Mouse (Mus musculus): ENCODE measurements around the gene Dip2b. TPM values are rescaled to one million over a fixed set of nuclear protein-coding genes. Genes with fewer than 3 reads are reported as not detected.

The Dip2b gene
- 7.7 TPM for polyA plus RNA-seq (2014; fragmentation: Illumina TruSeq; extraction: RNeasy Lipid Tissue Mini Kit (QIAGEN cat#74804); ENCODE audit: low read depth, low replicate concordance)

DNA sequence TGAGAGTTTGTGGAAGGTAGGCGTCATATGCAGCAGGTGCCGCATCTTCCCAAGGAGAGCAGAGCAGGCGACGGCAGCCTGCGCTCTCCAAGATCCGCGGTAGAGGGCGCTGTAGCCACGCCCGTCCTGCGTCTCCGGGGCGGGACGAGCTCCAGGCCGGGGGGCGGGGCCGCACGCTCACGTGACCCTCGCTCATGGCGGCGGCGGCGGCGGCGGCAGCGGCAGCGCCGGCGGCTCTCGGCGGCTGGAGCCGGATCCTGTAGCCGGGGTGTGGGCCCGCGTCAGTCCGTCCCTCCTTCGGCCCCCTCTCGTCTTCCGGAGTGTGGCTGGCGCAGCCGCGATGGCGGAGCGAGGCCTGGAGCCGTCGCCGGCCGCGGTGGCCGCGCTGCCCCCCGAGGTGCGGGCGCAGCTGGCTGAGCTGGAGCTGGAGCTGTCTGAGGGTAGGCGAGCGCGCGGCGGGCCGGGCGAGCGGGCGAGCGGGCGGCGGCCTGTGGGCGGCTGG, at the start of gene Dip2b:
Dip2b (plus strand) TSS at position 195 of the 502 bp plus-strand sequence.

DNA sequence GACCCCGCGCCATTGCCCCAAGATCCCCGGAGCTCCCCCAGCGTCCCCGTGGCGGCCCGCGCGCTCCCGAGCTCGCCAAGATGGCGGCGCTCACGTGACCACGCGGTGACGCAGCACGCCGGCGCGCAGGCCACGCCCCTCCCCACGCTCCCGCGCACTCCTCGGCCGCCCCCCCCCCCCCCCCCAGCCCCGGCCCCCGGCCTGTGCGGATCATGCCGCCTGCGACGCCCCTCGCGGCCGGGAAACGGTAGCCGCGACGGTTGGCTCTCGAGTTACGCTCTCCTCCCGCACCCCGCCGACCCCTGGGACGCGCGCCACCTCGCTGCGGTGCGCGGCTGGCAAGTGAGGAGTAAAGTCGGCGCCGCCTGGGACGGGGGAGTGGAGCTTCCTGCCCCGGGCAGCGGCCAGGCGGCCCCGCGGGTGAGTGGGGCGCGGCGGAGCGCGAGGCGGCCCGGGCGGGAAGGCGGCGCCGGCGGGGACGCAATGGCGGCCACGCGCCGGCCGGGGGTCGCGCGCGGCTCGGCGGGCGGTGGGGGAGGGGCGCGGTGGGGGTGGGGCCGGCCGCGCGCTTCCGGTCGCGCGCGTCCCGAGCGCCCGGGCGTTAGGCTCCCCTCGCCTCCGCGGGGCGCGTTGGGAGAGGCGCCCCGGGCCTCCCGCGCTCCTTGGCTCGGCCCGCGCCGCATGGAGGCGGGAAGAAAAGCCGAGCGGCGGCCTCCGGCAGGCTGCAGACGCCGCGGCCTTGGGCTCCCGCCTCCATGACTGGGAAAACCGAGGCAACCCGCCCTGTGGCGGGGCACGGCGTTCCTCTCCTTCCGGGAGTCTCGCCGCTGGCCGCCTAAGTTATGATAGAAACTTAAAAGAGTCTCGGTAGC, 189.4 kb downstream of the Dip2b start, which contains the start of gene Atf1:
Atf1 (plus strand) TSS at position 157 of the 872 bp plus-strand sequence.

Other genes with a start within 250 kb of the Dip2b start
- 59.0 TPM for gene Lima1, start 163.2 kb upstream of the Dip2b start, polyA plus RNA-seq (2014; fragmentation: Illumina TruSeq; extraction: RNeasy Lipid Tissue Mini Kit (QIAGEN cat#74804); ENCODE audit: low read depth, low replicate concordance)
- 1.2 TPM for gene Fam186a, start 71.6 kb upstream of the Dip2b start, polyA plus RNA-seq (2014; fragmentation: Illumina TruSeq; extraction: RNeasy Lipid Tissue Mini Kit (QIAGEN cat#74804); ENCODE audit: low read depth, low replicate concordance)
- gene Larp4, start 68.6 kb upstream of the Dip2b start, polyA plus RNA-seq (2014; fragmentation: Illumina TruSeq; extraction: RNeasy Lipid Tissue Mini Kit (QIAGEN cat#74804); ENCODE audit: low read depth, low replicate concordance) = 24.6 TPM
- 36.3 TPM for gene Atf1, start 189.2 kb downstream of the Dip2b start, polyA plus RNA-seq (2014; fragmentation: Illumina TruSeq; extraction: RNeasy Lipid Tissue Mini Kit (QIAGEN cat#74804); ENCODE audit: low read depth, low replicate concordance)
- gene Tmprss12, start 242.2 kb downstream of the Dip2b start, polyA plus RNA-seq (2014; fragmentation: Illumina TruSeq; extraction: RNeasy Lipid Tissue Mini Kit (QIAGEN cat#74804); ENCODE audit: low read depth, low replicate concordance) = not detected